14 mouse cellular contexts compared by ENCODE assay signal in genomic region chr2:162613480-162613879, GRCm38 (mm10). TPM values are rescaled to one million over a fixed set of nuclear protein-coding genes. Genes with fewer than 3 reads are reported as not detected.
"Had no signal": no experiment of that assay in that cellular context is flagged by ENCODE, and none has a peak within 500 bp of the region (broad histone marks: within the 10 kb centered on the region; RNA-seq: fewer than 3 reads in every experiment).

No protein-coding gene starts in this region.

- H3K27ac ChIP-seq: limb, embryonic 13.5 days; liver, embryonic 14.5 days; midbrain, embryonic 12.5 days; neural tube, embryonic 15.5 days had no signal

- H3K4me1 ChIP-seq: midbrain, embryonic 12.5 days had no signal

- DNase-seq: kidney, postnatal 14 days; layer of hippocampus, adult 9-11 months; layer of hippocampus, postnatal 36 days; left cerebral cortex, postnatal 4 days; lung, adult 18-20 months; right cerebral cortex, adult 18-20 months; right cerebral cortex, postnatal 25 days; thymus, postnatal 36 days had no signal

- H3K4me3 ChIP-seq: limb, embryonic 13.5 days; midbrain, embryonic 12.5 days; myocyte; neural tube, embryonic 15.5 days had no signal

- H3K9ac ChIP-seq: limb, embryonic 13.5 days; liver, embryonic 14.5 days; midbrain, embryonic 12.5 days; neural tube, embryonic 15.5 days had no signal

- H3K27me3 ChIP-seq: limb, embryonic 13.5 days; midbrain, embryonic 12.5 days; neural tube, embryonic 15.5 days had no signal

- H3K36me3 ChIP-seq: limb, embryonic 13.5 days; midbrain, embryonic 12.5 days; neural tube, embryonic 15.5 days had no signal

RNA-seq across cellular contexts. Expression of gene Ptprt, which starts 47.5 kb away (rescaled TPM):
- total RNA-seq: megakaryocyte-erythroid progenitor cell, adult 5-6 weeks had no signal
